Mouse (Mus musculus): ENCODE measurements at regions not wholly inside any gene's neighbourhood (a gene's known extent, or its start where the extent isn't known, plus 50 kb on each side); places are given as distances from the start of the nearest gene placed in this dataset.

DNA sequence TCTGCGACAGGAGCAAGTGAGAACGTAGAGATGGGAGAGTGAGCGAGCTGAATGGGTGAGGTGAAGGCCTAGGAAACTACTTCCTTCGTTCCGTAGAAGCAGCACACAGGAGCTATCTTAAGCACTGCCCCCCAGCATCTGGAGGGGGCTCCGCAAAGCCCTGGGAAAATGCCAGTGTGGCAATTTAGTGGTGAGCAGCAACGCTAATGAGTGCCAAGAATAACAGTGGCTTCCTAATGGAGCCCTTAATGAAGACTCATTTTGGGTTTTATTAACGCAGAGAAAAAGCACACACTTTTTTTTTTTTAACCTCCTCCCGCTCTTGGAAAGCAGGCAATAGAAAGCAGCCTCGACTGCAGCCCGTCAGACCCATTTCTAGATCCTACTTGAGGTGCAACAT lies 103.8 kb upstream of the Thy1 start:
- no peak for DNase-seq (ENCODE audit: low spot score)
- no peak overlapping the region for H3K4me3 ChIP-seq
- peaks cover 30% of the 10 kb centered on the region for H3K27me3 ChIP-seq (ENCODE audit: insufficient read depth, poor library complexity, severe bottlenecking)
- no peaks in the 10 kb centered on the region for H3K36me3 ChIP-seq
- H3K4me1 ChIP-seq: peaks cover 9% of the 10 kb centered on the region
- no peak overlapping the region for H3K27ac ChIP-seq
- H3K9me3 ChIP-seq: no peaks in the 10 kb centered on the region
- WGBS: 62% methylated on average over 11 of the region's 11 CpGs

- DNase-seq (ENCODE audit: low spot score): no peak
- no peaks in the 10 kb centered on the region for H3K9me3 ChIP-seq
- no peak overlapping the region for H3K4me3 ChIP-seq
- peaks cover 6% of the 10 kb centered on the region; the same call in 1 of the 2 replicates for H3K27me3 ChIP-seq (ENCODE audit: insufficient read depth, poor library complexity, severe bottlenecking)
- 75% methylated on average over 5 of the region's 5 CpGs for WGBS
- no peaks in the 10 kb centered on the region for H3K36me3 ChIP-seq
- H3K27ac ChIP-seq: no peak overlapping the region
- H3K4me1 ChIP-seq: peaks cover 29% of the 10 kb centered on the region
Measured at GRCm38 (mm10) chr9:43942147-43942546, 101.0 kb upstream of the Thy1 start.

GRCm38 (mm10) chr9:43943522-43943921 lies 99.7 kb upstream of the Thy1 start:
- WGBS: 49% methylated on average over 6 of the region's 6 CpGs
- H3K36me3 ChIP-seq: no peaks in the 10 kb centered on the region
- H3K27ac ChIP-seq: no peak overlapping the region
- peaks cover 29% of the 10 kb centered on the region for H3K4me1 ChIP-seq
- no peak overlapping the region for H3K4me3 ChIP-seq
- no peak for DNase-seq (ENCODE audit: low spot score)
- no peaks in the 10 kb centered on the region for H3K9me3 ChIP-seq
- no peaks in the 10 kb centered on the region for H3K27me3 ChIP-seq (ENCODE audit: insufficient read depth, poor library complexity, severe bottlenecking)

DNA sequence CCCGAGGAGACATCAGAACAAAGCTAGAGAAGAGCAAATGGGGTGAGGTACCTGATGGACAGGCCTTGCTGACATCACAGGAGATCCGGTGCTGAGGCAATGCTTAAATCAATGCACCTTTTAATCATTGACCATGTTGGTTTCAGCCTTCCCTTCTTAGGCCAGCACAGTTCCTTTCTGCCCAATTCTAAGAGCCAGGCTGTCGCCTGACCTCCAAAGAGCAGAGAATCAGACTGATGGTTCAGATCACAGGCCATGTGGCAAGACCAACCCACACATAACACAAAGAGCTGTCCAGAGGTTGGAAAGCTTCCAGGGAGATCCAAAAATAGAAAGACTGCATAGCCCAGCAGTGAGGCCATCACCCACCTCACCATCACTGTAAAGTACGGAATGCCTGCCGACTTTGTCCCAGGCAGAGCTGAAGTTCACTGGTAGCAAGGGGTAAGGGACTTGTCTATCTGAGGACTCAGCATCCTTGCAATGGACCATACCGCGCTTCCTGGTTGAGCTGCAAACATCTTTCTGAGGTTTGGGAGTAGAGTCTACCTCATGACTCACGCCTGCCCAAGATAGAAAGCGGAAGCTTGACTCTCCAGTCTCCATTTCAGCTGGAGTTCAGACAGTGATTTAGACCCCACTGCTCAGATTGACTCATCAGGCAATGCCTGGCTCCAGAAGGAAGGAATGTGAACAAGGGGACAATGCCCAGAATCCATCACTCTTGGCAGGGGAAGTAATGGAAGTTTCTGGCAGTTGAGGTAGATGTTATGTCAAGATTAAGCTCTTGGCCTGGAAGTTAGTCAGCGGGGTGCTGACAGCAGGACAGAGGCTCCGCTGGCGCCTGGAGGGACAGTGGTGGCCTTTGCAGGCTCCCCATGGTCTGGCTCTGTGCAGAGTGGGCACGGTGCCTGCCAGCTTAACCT lies 98.1 kb upstream of the Thy1 start:
- peaks cover 29% of the 10 kb centered on the region for H3K4me1 ChIP-seq
- H3K27ac ChIP-seq: peak overlapping the region; percentile 72
- H3K36me3 ChIP-seq: no peaks in the 10 kb centered on the region
- H3K4me3 ChIP-seq: no peak overlapping the region
- WGBS: 59% methylated on average over 13 of the region's 13 CpGs
- peak; percentile 84 for DNase-seq (ENCODE audit: low spot score)
- no peaks in the 10 kb centered on the region for H3K9me3 ChIP-seq
- no peaks in the 10 kb centered on the region for H3K27me3 ChIP-seq (ENCODE audit: insufficient read depth, poor library complexity, severe bottlenecking)

DNA sequence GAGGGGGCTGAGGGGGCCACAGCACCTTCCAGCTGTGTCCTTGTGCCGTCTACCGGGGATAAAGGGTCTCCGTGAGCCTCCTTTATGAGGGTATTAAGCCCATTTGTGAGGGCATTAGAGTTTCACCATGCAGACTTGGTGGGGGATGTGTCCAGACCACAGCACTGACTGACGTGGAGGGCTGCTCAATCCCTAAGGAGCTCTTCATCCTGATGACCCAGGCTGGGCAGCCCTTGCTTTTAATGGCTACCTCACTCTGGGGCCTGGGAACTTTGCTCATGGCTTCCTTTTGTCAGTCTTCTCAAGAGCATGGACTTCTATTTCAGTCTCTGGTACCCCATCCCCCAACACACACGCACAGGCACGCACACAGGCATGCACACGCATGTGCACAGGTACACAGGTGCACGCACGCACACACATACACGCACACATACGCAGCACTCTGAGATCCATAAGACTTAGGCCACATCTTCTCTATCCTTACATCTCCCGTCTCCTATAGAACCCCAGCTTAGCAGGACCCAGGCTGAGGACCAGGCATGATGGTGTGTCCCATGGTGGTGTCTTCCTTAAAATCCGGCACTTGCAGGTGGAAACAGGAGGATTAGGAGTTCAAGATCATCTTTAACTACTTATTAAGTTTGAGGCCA lies 97.1 kb upstream of the Thy1 start:
- Histone ChIP-seq H3K27ac (peak overlapping the region; percentile 72; the same call in 1 of the 2 replicates), H3K4me3 (no peak overlapping the region), H3K4me1 (peaks cover 32% of the 10 kb centered on the region), H3K27me3 (ENCODE audit: insufficient read depth, poor library complexity, severe bottlenecking) (no peaks in the 10 kb centered on the region), H3K9me3 (no peaks in the 10 kb centered on the region), H3K36me3 (no peaks in the 10 kb centered on the region)
- no peak for DNase-seq (ENCODE audit: low spot score)
- 87% methylated on average over 13 of the region's 13 CpGs for WGBS

DNA sequence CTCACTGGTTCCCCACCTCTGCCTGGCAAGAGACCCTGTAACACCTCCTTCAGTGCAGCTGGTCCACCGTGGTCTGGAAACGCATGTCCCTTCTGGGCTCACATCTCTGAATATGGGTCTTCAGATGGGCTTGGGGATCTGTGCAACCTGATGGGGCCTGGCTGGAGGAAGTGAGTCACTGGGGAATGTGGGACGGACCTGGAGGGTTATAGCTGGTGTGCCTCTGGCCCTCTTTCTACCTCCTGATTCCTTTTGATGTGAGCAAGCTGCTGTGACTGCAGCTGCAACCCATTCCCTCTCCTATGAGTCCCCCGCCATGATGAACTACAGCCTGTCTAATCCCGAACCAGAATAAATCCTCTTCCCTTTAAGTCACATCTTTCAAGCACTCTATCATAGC lies 96.1 kb upstream of the Thy1 start:
- H3K9me3 ChIP-seq: no peaks in the 10 kb centered on the region
- H3K36me3 ChIP-seq: no peaks in the 10 kb centered on the region
- no peaks in the 10 kb centered on the region for H3K27me3 ChIP-seq (ENCODE audit: insufficient read depth, poor library complexity, severe bottlenecking)
- WGBS: 74% methylated on average over 5 of the region's 5 CpGs
- H3K4me3 ChIP-seq: no peak overlapping the region
- no peak for DNase-seq (ENCODE audit: low spot score)
- peaks cover 36% of the 10 kb centered on the region for H3K4me1 ChIP-seq
- H3K27ac ChIP-seq: no peak overlapping the region

- 55% methylated on average over 11 of the region's 11 CpGs for WGBS
Measured at GRCm38 (mm10) chr9:43947490-43948150, 95.6 kb upstream of the Thy1 start.

GRCm38 (mm10) chr9:43953128-43953527 lies 90.1 kb upstream of the Thy1 start:
- 31% methylated on average over 7 of the region's 7 CpGs for WGBS
- H3K27me3 ChIP-seq (ENCODE audit: insufficient read depth, poor library complexity, severe bottlenecking): 0 out of 2 replicates have a peak, but pooled peaks cover 24% of the 10 kb centered on the region
- H3K4me1 ChIP-seq: peaks cover 8% of the 10 kb centered on the region
- DNase-seq (ENCODE audit: low spot score): no peak
- no peaks in the 10 kb centered on the region for H3K36me3 ChIP-seq
- H3K9me3 ChIP-seq: no peaks in the 10 kb centered on the region
- no peak overlapping the region for H3K4me3 ChIP-seq
- no peak overlapping the region for H3K27ac ChIP-seq

More at GRCm38 (mm10) chr9:43947490-43948150, 95.6 kb upstream of the Thy1 start:
- no peaks in the 10 kb centered on the region for H3K27me3 ChIP-seq (ENCODE audit: insufficient read depth, poor library complexity, severe bottlenecking)
- no peaks in the 10 kb centered on the region for H3K36me3 ChIP-seq
- H3K9me3 ChIP-seq: no peaks in the 10 kb centered on the region
- no peak overlapping the region for H3K4me3 ChIP-seq
- H3K4me1 ChIP-seq: peaks cover 36% of the 10 kb centered on the region
- no peak for DNase-seq (ENCODE audit: low spot score)
- no peak overlapping the region for H3K27ac ChIP-seq

DNA sequence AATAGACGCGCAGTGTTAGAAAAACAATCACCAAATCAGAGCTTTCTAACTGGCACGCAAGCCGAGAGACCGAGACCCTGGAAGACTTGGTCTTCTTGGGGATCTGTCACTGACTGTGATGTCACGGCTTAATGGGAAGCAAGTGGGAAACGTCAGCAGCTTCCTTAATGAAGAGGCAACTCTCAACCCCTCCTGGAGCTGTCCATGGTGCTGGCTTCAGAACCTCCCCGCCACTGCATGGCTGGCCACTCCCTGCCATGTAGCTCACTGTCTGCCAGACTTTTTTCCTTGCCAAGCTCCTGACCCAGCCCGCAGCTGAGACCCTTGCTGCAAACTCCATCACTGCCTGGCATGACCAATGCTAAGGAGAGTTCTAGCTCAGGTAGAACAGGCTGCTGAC lies 83.6 kb upstream of the Thy1 start:
- DNase-seq (ENCODE audit: low spot score): peak; percentile 86
- no peak overlapping the region for H3K27ac ChIP-seq
- H3K9me3 ChIP-seq: no peaks in the 10 kb centered on the region
- no peak overlapping the region for H3K4me3 ChIP-seq
- 0 out of 2 replicates have a peak, but pooled peaks cover 42% of the 10 kb centered on the region for H3K27me3 ChIP-seq (ENCODE audit: insufficient read depth, poor library complexity, severe bottlenecking)
- WGBS: 17% methylated on average over 9 of the region's 9 CpGs
- no peaks in the 10 kb centered on the region for H3K4me1 ChIP-seq
- H3K36me3 ChIP-seq: no peaks in the 10 kb centered on the region

GRCm38 (mm10) chr9:43961431-43961830 lies 81.8 kb upstream of the Thy1 start:
- Histone ChIP-seq H3K9me3 (no peaks in the 10 kb centered on the region), H3K27me3 (ENCODE audit: insufficient read depth, poor library complexity, severe bottlenecking) (0 out of 2 replicates have a peak, but pooled peaks cover 34% of the 10 kb centered on the region), H3K4me1 (no peaks in the 10 kb centered on the region), H3K27ac (no peak overlapping the region), H3K36me3 (no peaks in the 10 kb centered on the region), H3K4me3 (no peak overlapping the region)
- 68% methylated on average over 12 of the region's 12 CpGs for WGBS
- no peak for DNase-seq (ENCODE audit: low spot score)

DNA sequence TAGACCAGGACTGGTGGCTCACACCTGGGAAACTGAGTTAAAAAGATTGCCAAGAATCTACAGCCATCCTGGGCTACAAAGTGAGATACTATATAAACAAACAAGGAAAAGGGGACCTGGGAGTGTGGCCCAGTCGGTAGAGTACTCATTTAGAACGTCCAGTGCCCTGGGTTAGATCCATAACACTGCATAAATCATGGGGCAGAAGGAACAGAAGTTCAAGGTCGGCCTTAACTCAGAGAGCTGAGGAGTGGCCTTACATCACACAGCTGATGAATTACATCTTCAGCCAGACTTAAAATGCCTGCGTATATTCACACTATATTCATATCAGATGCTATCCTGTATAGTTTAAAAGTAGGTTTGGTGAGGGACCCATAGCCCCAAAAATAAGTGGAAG lies 78.0 kb upstream of the Thy1 start:
- Histone ChIP-seq H3K9me3 (no peaks in the 10 kb centered on the region), H3K27me3 (ENCODE audit: insufficient read depth, poor library complexity, severe bottlenecking) (peaks cover 13% of the 10 kb centered on the region; the same call in 1 of the 2 replicates), H3K27ac (no peak overlapping the region), H3K4me1 (no peaks in the 10 kb centered on the region), H3K4me3 (no peak overlapping the region), H3K36me3 (no peaks in the 10 kb centered on the region)
- 56% methylated on average over 4 of the region's 4 CpGs for WGBS
- no peak for DNase-seq (ENCODE audit: low spot score)

GRCm38 (mm10) chr9:43965811-43966210 lies 77.4 kb upstream of the Thy1 start:
- H3K27ac ChIP-seq: no peak overlapping the region
- no peak overlapping the region for H3K4me3 ChIP-seq
- H3K36me3 ChIP-seq: no peaks in the 10 kb centered on the region
- H3K4me1 ChIP-seq: no peaks in the 10 kb centered on the region
- no peak for DNase-seq (ENCODE audit: low spot score)
- H3K9me3 ChIP-seq: no peaks in the 10 kb centered on the region
- WGBS: 81% methylated on average over 5 of the region's 5 CpGs
- H3K27me3 ChIP-seq (ENCODE audit: insufficient read depth, poor library complexity, severe bottlenecking): peaks cover 19% of the 10 kb centered on the region; the same call in 1 of the 2 replicates

Data from heart, embryonic 10.5 days (tissue).